Mouse (Mus musculus) NIH3T3 (cell line): ENCODE data around the gene Olfr486.
"Not testable (repeated sequence)": the region's sequence is repeated elsewhere in the genome, so short reads cannot be mapped to it uniquely, and the experiment has no call there.

Experiments
- DNase-seq: peaks from one replicate; pipeline ENCODE4 v3.0.0-alpha.2; 2012; ENCODE audit warnings: low read depth

The Olfr486 gene

DNA sequence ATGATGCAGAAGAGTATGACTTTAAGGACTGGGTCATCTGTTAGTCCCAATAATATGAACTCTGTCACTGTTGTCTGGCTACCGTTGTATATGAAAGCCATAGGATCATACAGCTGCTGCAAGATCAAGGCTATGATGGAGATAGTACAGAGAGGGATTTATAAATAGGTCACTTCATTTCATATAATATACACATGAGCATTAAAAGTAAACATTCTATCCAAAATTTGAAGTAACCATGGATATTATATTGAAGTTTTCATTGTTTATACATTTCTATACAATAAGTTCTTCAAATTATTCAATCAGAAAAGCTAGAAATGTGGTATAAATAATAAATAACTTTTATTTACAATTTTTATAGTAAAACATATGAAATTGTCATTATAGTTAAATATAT, at the start of gene Olfr486:
Gene Olfr486 (minus strand): TSS at position 101 of the 400 bp plus-strand sequence.
- not testable (repeated sequence) for DNase-seq

DNA sequence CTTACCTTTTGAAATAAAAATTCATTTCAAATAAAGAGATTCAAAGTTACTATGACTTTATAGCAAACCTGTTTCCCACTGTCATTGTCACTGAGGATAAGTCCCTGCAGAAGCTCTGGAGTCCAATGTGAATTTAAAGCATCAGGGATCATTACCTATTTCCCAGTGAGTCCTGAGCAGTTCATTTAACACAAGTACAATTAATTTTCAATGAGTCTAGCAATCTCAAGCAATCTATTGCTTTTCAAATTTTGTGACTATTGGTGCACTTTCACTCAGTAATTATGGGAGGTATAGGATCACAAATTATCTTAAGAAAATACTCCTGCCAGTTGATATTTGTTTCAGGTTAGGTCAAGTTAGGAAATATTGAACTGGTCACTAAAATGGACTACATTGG, 42.0 kb upstream of the Olfr486 start, which contains the start of gene Olfr487:
Gene Olfr487 (minus strand): TSS at position 101 of the 400 bp plus-strand sequence.
- DNase-seq: not testable (repeated sequence)

DNA sequence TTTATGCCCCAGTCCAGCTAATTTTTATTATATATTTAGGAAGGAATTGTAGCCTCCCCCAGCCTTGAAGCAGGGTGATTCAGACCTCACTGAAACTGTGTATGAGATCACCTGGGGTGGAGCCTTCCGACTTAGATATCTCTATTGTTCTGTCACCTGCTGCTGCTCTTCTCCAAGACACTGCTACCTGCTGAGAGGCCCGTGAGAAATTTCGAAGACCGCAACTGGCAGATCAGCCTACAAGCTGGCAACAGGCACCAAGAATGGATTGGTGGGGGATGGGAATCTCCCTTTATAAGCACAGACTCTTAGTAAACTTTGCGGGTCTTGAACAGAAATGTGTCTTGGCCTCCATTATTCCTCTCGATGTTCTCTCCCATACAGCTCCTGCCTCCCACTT, 24.4 kb upstream of the Olfr486 start:
- no peak for DNase-seq

DNA sequence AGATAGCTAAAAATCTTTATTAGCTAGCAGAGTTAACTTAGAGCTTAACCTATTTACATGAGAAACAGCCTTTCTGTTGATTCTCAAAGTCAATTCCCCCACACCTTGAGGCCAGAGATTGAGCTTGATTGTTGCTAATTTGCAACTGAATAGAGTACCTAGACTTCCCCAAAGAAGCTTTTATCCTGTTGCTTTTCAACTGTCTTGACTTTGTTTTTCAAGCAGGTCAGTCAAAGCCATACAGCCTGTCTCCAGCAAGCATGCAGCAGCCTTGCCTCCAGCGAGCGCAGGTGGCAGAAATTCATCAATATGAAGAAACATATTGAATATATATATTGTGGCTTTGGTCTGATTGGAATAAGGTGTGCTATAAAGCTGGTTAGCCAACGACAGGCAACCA, 23.8 kb upstream of the Olfr486 start:
- not testable (repeated sequence) for DNase-seq

DNA sequence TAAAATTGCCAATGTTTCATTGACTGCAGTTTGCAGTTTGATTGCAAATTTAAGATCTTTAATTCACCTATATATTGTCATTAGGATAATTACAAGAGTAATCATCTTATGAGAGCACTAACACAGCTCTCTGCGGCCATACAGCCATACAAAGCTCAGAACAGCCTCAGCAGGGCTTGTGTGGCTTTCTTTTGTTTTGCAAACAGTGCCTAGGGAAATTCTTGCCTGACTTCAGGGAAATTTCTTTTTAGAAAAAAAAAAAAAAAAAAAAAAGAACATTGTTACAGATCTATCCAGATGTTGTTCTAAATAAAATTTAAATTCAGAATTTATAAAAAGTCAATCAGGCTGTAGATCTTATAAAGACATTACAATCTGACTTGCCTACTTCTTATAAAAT, 20.2 kb upstream of the Olfr486 start:
- DNase-seq: not testable (repeated sequence)

DNA sequence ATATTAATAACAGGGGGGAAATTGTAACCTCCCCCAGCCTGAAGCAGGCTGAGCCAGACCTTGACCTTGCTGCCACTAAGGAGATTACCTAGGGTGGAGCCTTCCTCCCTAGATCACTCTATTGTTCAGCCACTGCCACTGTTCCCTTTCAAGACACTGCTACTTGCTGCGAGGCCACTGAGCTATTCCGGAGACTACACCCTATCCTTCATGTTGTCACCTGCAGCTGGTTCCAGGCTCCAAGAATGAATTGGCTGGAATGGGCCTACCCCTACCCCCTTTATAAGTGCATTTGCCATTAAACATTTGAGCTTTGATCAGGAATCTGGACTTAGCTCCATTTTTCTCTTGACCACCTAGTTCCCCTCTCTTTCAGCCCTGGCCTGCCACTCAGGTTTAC, 18.7 kb upstream of the Olfr486 start:
- DNase-seq: not testable (repeated sequence)

DNA sequence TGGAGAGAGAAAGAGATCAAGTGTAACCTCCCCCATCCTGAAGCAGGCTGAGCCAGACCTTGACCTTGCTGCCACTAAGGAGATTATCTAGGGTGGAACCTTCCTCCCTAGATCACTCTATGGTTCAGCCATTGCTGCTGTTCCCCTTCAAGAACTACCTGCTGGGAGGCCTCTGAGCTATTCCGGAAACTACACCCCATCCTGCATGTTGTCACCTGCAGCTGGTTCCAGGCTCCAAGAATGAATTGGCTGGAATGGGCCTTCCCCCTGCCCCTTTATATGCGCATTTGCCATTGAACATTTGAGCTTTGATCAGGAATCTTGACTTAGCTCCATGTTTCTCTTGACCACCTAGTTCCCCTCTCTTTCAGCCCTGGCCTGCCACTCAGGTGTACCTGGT, 12.7 kb upstream of the Olfr486 start:
- not testable (repeated sequence) for DNase-seq

DNA sequence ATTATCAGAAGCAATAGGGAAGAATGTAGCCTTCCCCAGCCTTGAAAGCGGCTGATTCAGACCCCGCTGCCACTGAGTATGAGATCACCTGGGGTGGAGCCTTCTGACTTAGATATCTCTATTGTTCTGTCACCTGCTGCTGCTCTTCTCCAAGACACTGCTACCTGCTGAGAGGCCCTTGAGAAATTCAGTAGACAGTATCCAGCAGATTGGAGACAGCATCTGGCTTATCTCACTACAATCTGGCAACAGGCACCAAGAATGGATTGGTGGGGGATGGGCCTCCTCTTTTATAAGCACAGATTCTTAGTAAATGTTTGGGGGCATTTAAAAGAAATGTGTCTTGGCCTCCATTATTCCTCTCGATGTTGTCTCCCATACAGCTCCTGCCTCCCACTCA, 11.9 kb upstream of the Olfr486 start:
- not testable (repeated sequence) for DNase-seq

DNA sequence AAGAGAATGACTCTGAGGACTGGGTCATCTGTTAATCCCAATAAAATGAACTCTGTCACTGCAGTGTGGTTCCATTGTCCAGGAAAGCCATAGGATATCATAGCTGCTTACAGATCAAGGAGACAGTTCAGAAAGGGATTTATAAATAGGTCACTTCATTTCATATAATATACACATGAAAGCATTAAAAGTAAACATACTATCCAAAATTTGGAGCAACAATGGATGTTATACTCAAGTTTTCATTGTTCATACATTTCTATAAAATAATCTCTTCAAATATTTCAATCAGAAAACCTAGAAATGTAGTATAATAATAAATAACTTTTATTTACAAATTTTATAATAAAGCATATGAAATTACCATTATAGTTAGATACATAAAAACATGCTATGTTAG, 12.8 kb downstream of the Olfr486 start, which contains the start of gene Olfr485:
Gene Olfr485 (minus strand): TSS at position 101 of the 400 bp plus-strand sequence.
- no peak for DNase-seq

DNA sequence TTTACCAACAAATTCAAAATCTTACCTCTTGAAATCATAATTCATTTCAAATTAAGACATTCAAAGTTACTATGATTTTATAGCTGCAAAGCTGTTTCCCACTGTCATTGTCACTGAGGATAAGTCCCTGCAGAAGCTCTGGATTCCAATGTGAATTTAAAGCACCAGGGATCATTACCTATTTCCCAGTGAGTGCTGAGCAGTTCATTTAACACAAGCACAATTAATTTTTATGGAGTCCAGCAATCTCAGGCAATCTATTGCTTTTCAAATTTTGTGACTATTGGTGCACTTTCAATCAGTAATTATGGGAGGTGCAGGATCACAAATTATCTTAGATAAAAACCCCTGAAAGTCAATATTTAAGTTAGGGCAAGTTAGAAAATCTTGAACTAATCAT, 45.2 kb downstream of the Olfr486 start, which contains the start of gene Olfr484:
Gene Olfr484 (minus strand): TSS at position 101 of the 400 bp plus-strand sequence.
- DNase-seq: no peak
